Mouse (Mus musculus) hindbrain, embryonic 16.5 days (tissue): ENCODE results near the gene Zar1. TPM values are rescaled to one million over a fixed set of nuclear protein-coding genes. Genes with fewer than 3 reads are reported as not detected.

ENCODE experiments used
- ATAC-seq: fragments of 200-750 bp; cut with Nextera tagmentation; 2 replicates; pipeline ENCODE4 v1.8.0; 2017; ENCODE audit warnings: moderate TSS enrichment, moderate library complexity
- H3K27ac ChIP-seq: fragments of 300-500 bp; sonication (generic); 2 replicates; pipeline ENCODE4 v1.5.1; 2014; ENCODE audit warnings: low read depth, mild to moderate bottlenecking, control low read depth, low read length, moderate library complexity
- H3K27me3 ChIP-seq: fragments of 300-500 bp; sonication (generic); replicated peaks from 2 replicates; pipeline ENCODE4 v1.6.1; 2014; ENCODE audit warnings: low read length; ENCODE audit not compliant: control insufficient read depth, insufficient read depth
- H3K36me3 ChIP-seq: fragments of 300-500 bp; sonication (generic); 2 replicates; pipeline ENCODE4 v1.6.1; 2014; ENCODE audit warnings: mild to moderate bottlenecking, low read length, moderate library complexity, mixed read lengths; ENCODE audit not compliant: control insufficient read depth, insufficient read depth
- H3K4me1 ChIP-seq: fragments of 300-500 bp; sonication (generic); 2 replicates; pipeline ENCODE4 v1.6.1; 2014; ENCODE audit warnings: low read depth, low read length; ENCODE audit not compliant: control insufficient read depth, insufficient read depth
- H3K4me2 ChIP-seq: fragments of 300-500 bp; sonication (generic); 2 replicates; pipeline ENCODE4 v1.6.1; 2014; ENCODE audit warnings: mild to moderate bottlenecking, low read length, control low read depth, moderate library complexity
- H3K4me3 ChIP-seq: fragments of 300-500 bp; sonication (generic); 2 replicates; pipeline ENCODE4 v1.5.1; 2014; ENCODE audit warnings: mild to moderate bottlenecking, low read length, control low read depth, moderate library complexity
- H3K9ac ChIP-seq: fragments of 300-500 bp; sonication (generic); 2 replicates; pipeline ENCODE4 v1.6.1; 2014; ENCODE audit warnings: low read depth, mild to moderate bottlenecking, control low read depth, low read length, moderate library complexity
- H3K9me3 ChIP-seq: fragments of 300-500 bp; sonication (generic); 2 replicates; pipeline ENCODE4 v1.6.1; 2014; ENCODE audit warnings: mild to moderate bottlenecking, low read length, moderate library complexity; ENCODE audit not compliant: control insufficient read depth
- WGBS: fragments of 180-500 bp; shearing (Covaris S2); extraction: QIAGEN DNeasy Blood & Tissue Kit; methylation state at CpG from one replicate; pipeline ENCODE4 v1.1.7; 2014; 5-methylcytosine and 5-hydroxymethylcytosine counted together
- polyA plus RNA-seq: library from polyadenylated mRNA; unstranded; fragments of >200 nt; fragmentation: Nextera tagmentation; extraction: Ambion mirVana; gene quantifications from 2 replicates; pipeline ENCODE4 v1.2.1, GENCODE M21; 2015

Zar1 gene
- polyA plus RNA-seq, 1 experiment from 2014 or later: 5.4 TPM

- Histone ChIP-seq H3K4me1 (no peaks in the 10 kb centered on the region), H3K36me3 (peaks cover 3% of the 10 kb centered on the region; the same call in 1 of the 2 replicates), H3K4me3 (no peak overlapping the region), H3K4me2 (no peak overlapping the region), H3K9ac (no peak overlapping the region), H3K27me3 (no peaks in the 10 kb centered on the region), H3K9me3 (no peaks in the 10 kb centered on the region), H3K27ac (no peak overlapping the region)
- 93% methylated on average over 3 of the region's 3 CpGs for WGBS
- no peak for ATAC-seq
Observed at GRCm38 (mm10) chr5:72551209-72551608, 29.8 kb downstream of the Zar1 start.

- Histone ChIP-seq H3K36me3 (peaks cover 12% of the 10 kb centered on the region), H3K27me3 (no peaks in the 10 kb centered on the region), H3K4me2 (no peak overlapping the region), H3K9ac (no peak overlapping the region), H3K4me3 (no peak overlapping the region), H3K27ac (no peak overlapping the region), H3K4me1 (no peaks in the 10 kb centered on the region), H3K9me3 (no peaks in the 10 kb centered on the region)
- 92% methylated on average over 3 of the region's 3 CpGs for WGBS
- ATAC-seq: no peak
Observed at GRCm38 (mm10) chr5:72528896-72529295, 52.2 kb downstream of the Zar1 start.

Other genes with a start within 250 kb of the Zar1 start
- 1.1 and 3.0 TPM in 2 replicates for gene Corin, start 76.8 kb downstream of the Zar1 start, polyA plus RNA-seq
- 9.3 and 11.6 TPM in 2 replicates for gene Nfxl1, start 21.6 kb downstream of the Zar1 start, polyA plus RNA-seq
- gene Gm5868, start 6.3 kb upstream of the Zar1 start, polyA plus RNA-seq: 8.3 and 8.4 TPM in 2 replicates
- gene Cnga1, start 63.0 kb upstream of the Zar1 start, polyA plus RNA-seq: not detected in 2 replicates
- gene Nipal1, start 66.5 kb upstream of the Zar1 start, polyA plus RNA-seq: 0.64 and 1.9 TPM in 2 replicates
- 0.22 and 0.23 TPM in 2 replicates for gene Txk, start 171.5 kb upstream of the Zar1 start, polyA plus RNA-seq